Mouse (Mus musculus) forebrain, embryonic 15.5 days (tissue): ENCODE data around the gene Top3a. TPM values are rescaled to one million over a fixed set of nuclear protein-coding genes. Genes with fewer than 3 reads are reported as not detected.

Source experiments
- microRNA-seq: library from miRNA; unstranded; fragments of <30 nt; microRNA quantifications from one replicate; pipeline ENCODE4, GENCODE M21; 2016
- polyA plus RNA-seq: library from polyadenylated mRNA; unstranded; fragments of >200 nt; fragmentation: Nextera tagmentation; extraction: Ambion mirVana; gene quantifications from 2 replicates; pipeline ENCODE4 v1.2.1, GENCODE M21; 2015

Gene Top3a
- polyA plus RNA-seq, 1 experiment from 2014 or later, result 10.0 TPM

Small RNA genes within 50 kb of the gene (microRNA-seq; reads per million reads assigned to microRNA genes)
- not detected for gene Mir5100

Other genes starting within 250 kb of the Top3a start
- 27.5 and 27.9 TPM in 2 replicates for gene Alkbh5, start 241.0 kb downstream of the Top3a start, polyA plus RNA-seq
- gene Llgl1, start 77.6 kb downstream of the Top3a start, polyA plus RNA-seq, result 81.5 and 81.8 TPM in 2 replicates
- gene Flii, start 50.1 kb downstream of the Top3a start, polyA plus RNA-seq, result 72.5 and 73.0 TPM in 2 replicates
- 21.8 and 25.2 TPM in 2 replicates for gene Mief2, start 49.0 kb downstream of the Top3a start, polyA plus RNA-seq
- gene Smcr8, start 159 bp upstream of the Top3a start, polyA plus RNA-seq, result 6.5 and 6.7 TPM in 2 replicates
- 19.2 and 19.8 TPM in 2 replicates for gene Shmt1, start 34.4 kb upstream of the Top3a start, polyA plus RNA-seq
- gene Dhrs7b, start 53.3 kb upstream of the Top3a start, polyA plus RNA-seq, result 31.0 and 32.3 TPM in 2 replicates
- gene Tmem11, start 101.9 kb upstream of the Top3a start, polyA plus RNA-seq, result 54.6 and 60.8 TPM in 2 replicates
- 34.5 and 38.0 TPM in 2 replicates for gene Natd1, start 137.4 kb upstream of the Top3a start, polyA plus RNA-seq
- gene Map2k3, start 154.7 kb upstream of the Top3a start, polyA plus RNA-seq, result 31.6 and 32.0 TPM in 2 replicates
- 1.6 TPM in 2 replicates for gene Kcnj12, start 245.2 kb upstream of the Top3a start, polyA plus RNA-seq